Mouse (Mus musculus) midbrain, embryonic 12.5 days (tissue): ENCODE data around the gene Ilf3. TPM values are rescaled to one million over a fixed set of nuclear protein-coding genes. Genes with fewer than 3 reads are reported as not detected.

Experiments
- ATAC-seq: fragments of 200-750 bp; cut with Nextera tagmentation; 2 replicates; pipeline ENCODE4 v1.8.0; 2017; ENCODE audit warnings: low read depth, moderate TSS enrichment, moderate library complexity; ENCODE audit not compliant: low FRiP score
- H3K27ac ChIP-seq: fragments of 300-500 bp; sonication (generic); replicated peaks from 2 replicates; pipeline ENCODE4 v1.5.1; 2016; ENCODE audit warnings: mild to moderate bottlenecking
- H3K27me3 ChIP-seq: fragments of 300-500 bp; sonication (generic); 2 replicates; pipeline ENCODE4 v1.6.1; 2016; ENCODE audit warnings: mild to moderate bottlenecking
- H3K36me3 ChIP-seq: fragments of 300-500 bp; sonication (generic); 2 replicates; pipeline ENCODE4 v1.6.1; 2016
- H3K4me1 ChIP-seq: fragments of 300-500 bp; sonication (generic); 2 replicates; pipeline ENCODE4 v1.6.1; 2016
- H3K4me2 ChIP-seq: fragments of 300-500 bp; sonication (generic); replicated peaks from 2 replicates; pipeline ENCODE4 v1.6.1; 2016; ENCODE audit warnings: mild to moderate bottlenecking, moderate library complexity
- H3K4me3 ChIP-seq: fragments of 300-500 bp; sonication (generic); 2 replicates; pipeline ENCODE4 v1.5.1; 2016; ENCODE audit warnings: mild to moderate bottlenecking
- H3K9ac ChIP-seq: fragments of 300-500 bp; sonication (generic); replicated peaks from 2 replicates; pipeline ENCODE4 v1.6.1; 2016; ENCODE audit warnings: mild to moderate bottlenecking, moderate library complexity
- H3K9me3 ChIP-seq: fragments of 300-500 bp; sonication (generic); 2 replicates; pipeline ENCODE4 v1.6.1; 2016; ENCODE audit warnings: mild to moderate bottlenecking
- WGBS: fragments of 180-500 bp; shearing (Covaris S2); methylation state at CpG from one replicate; pipeline ENCODE4 v1.1.7; 2016; 5-methylcytosine and 5-hydroxymethylcytosine counted together
- polyA plus RNA-seq: library from polyadenylated mRNA; unstranded; fragments of >200 nt; fragmentation: Nextera tagmentation; extraction: Ambion mirVana; gene quantifications from 2 replicates; pipeline ENCODE4 v1.2.1, GENCODE M21; 2016

Gene Ilf3
- polyA plus RNA-seq, 1 experiment from 2014 or later, result 314 TPM

- ATAC-seq, result no peak
- Histone ChIP-seq H3K27me3 (no peaks in the 10 kb centered on the region), H3K4me3 (no peak overlapping the region), H3K36me3 (no peaks in the 10 kb centered on the region), H3K9ac (no peak overlapping the region), H3K4me1 (peaks cover 10% of the 10 kb centered on the region; the same call in 1 of the 2 replicates), H3K9me3 (no peaks in the 10 kb centered on the region), H3K27ac (no peak overlapping the region), H3K4me2 (no peak overlapping the region)
- 92% methylated on average over 7 of the region's 7 CpGs for whole genome bisulfite sequencing
Observed at GRCm38 (mm10) chr9:21432066-21432465, 64.4 kb downstream of the Ilf3 start.

- H3K27ac ChIP-seq, result no peak overlapping the region
- H3K4me3 ChIP-seq, result no peak overlapping the region
- peaks cover 15% of the 10 kb centered on the region; the same call in 1 of the 2 replicates for H3K4me1 ChIP-seq
- no peak for ATAC-seq
- 91% methylated on average over 8 of the region's 8 CpGs for WGBS
- no peak overlapping the region for H3K9ac ChIP-seq
- no peak overlapping the region for H3K4me2 ChIP-seq
- no peaks in the 10 kb centered on the region for H3K27me3 ChIP-seq
- no peaks in the 10 kb centered on the region for H3K36me3 ChIP-seq
- H3K9me3 ChIP-seq, result no peaks in the 10 kb centered on the region
Observed at GRCm38 (mm10) chr9:21433766-21434165, 66.1 kb downstream of the Ilf3 start.

GRCm38 (mm10) chr9:21434410-21434809, 66.7 kb downstream of the Ilf3 start:
- no peaks in the 10 kb centered on the region for H3K36me3 ChIP-seq
- H3K9ac ChIP-seq, result no peak overlapping the region
- H3K4me3 ChIP-seq, result no peak overlapping the region
- WGBS, result 97% methylated on average over 2 of the region's 2 CpGs
- peaks cover 15% of the 10 kb centered on the region; the same call in 1 of the 2 replicates for H3K4me1 ChIP-seq
- ATAC-seq, result no peak
- H3K27me3 ChIP-seq, result no peaks in the 10 kb centered on the region
- H3K9me3 ChIP-seq, result no peaks in the 10 kb centered on the region
- no peak overlapping the region for H3K27ac ChIP-seq
- H3K4me2 ChIP-seq, result no peak overlapping the region

GRCm38 (mm10) chr9:21435777-21436635, 68.3 kb downstream of the Ilf3 start:
- WGBS, result 95% methylated on average over 7 of the region's 7 CpGs
- Histone ChIP-seq H3K9ac (no peak overlapping the region), H3K27ac (no peak overlapping the region), H3K4me1 (peaks cover 8% of the 10 kb centered on the region; the same call in 1 of the 2 replicates), H3K4me3 (no peak overlapping the region), H3K36me3 (no peaks in the 10 kb centered on the region), H3K27me3 (no peaks in the 10 kb centered on the region), H3K4me2 (no peak overlapping the region), H3K9me3 (no peaks in the 10 kb centered on the region)
- ATAC-seq, result no peak

- Histone ChIP-seq H3K9ac (no peak overlapping the region), H3K27me3 (no peaks in the 10 kb centered on the region), H3K36me3 (no peaks in the 10 kb centered on the region), H3K27ac (no peak overlapping the region), H3K4me2 (no peak overlapping the region), H3K4me1 (peaks cover 4% of the 10 kb centered on the region; the same call in 1 of the 2 replicates), H3K9me3 (no peaks in the 10 kb centered on the region), H3K4me3 (no peak overlapping the region)
- ATAC-seq, result no peak
- WGBS, result 92% methylated on average over 6 of the region's 6 CpGs
Observed at GRCm38 (mm10) chr9:21437577-21437976, 69.9 kb downstream of the Ilf3 start.

GRCm38 (mm10) chr9:21438219-21438618, 70.5 kb downstream of the Ilf3 start:
- H3K9me3 ChIP-seq, result no peaks in the 10 kb centered on the region
- no peak overlapping the region for H3K4me3 ChIP-seq
- no peaks in the 10 kb centered on the region for H3K36me3 ChIP-seq
- H3K9ac ChIP-seq, result no peak overlapping the region
- no peak overlapping the region for H3K4me2 ChIP-seq
- H3K27me3 ChIP-seq, result no peaks in the 10 kb centered on the region
- no peak overlapping the region for H3K27ac ChIP-seq
- no peak for ATAC-seq
- H3K4me1 ChIP-seq, result peaks cover 4% of the 10 kb centered on the region; the same call in 1 of the 2 replicates
- WGBS, result 86% methylated on average over 3 of the region's 3 CpGs

- 91% methylated on average over 3 of the region's 3 CpGs for WGBS
- Histone ChIP-seq H3K27ac (no peak overlapping the region), H3K36me3 (no peaks in the 10 kb centered on the region), H3K4me3 (no peak overlapping the region), H3K4me2 (no peak overlapping the region), H3K9me3 (no peaks in the 10 kb centered on the region), H3K27me3 (no peaks in the 10 kb centered on the region), H3K4me1 (peaks cover 4% of the 10 kb centered on the region; the same call in 1 of the 2 replicates), H3K9ac (no peak overlapping the region)
- no peak for ATAC-seq
Observed at GRCm38 (mm10) chr9:21439456-21439855, 71.8 kb downstream of the Ilf3 start.

GRCm38 (mm10) chr9:21439914-21440313, 72.2 kb downstream of the Ilf3 start:
- no peak for ATAC-seq
- no peak overlapping the region for H3K4me3 ChIP-seq
- H3K4me2 ChIP-seq, result no peak overlapping the region
- WGBS, result 94% methylated on average over 2 of the region's 2 CpGs
- no peak overlapping the region for H3K27ac ChIP-seq
- peaks cover 4% of the 10 kb centered on the region; the same call in 1 of the 2 replicates for H3K4me1 ChIP-seq
- H3K9me3 ChIP-seq, result no peaks in the 10 kb centered on the region
- H3K9ac ChIP-seq, result no peak overlapping the region
- no peaks in the 10 kb centered on the region for H3K27me3 ChIP-seq
- no peaks in the 10 kb centered on the region for H3K36me3 ChIP-seq

- no peak overlapping the region for H3K4me2 ChIP-seq
- H3K4me1 ChIP-seq, result peaks cover 4% of the 10 kb centered on the region; the same call in 1 of the 2 replicates
- no peak overlapping the region for H3K27ac ChIP-seq
- H3K36me3 ChIP-seq, result no peaks in the 10 kb centered on the region
- ATAC-seq, result no peak
- H3K4me3 ChIP-seq, result no peak overlapping the region
- no peaks in the 10 kb centered on the region for H3K9me3 ChIP-seq
- no peaks in the 10 kb centered on the region for H3K27me3 ChIP-seq
- H3K9ac ChIP-seq, result no peak overlapping the region
Observed at GRCm38 (mm10) chr9:21440387-21440786, 72.7 kb downstream of the Ilf3 start.

GRCm38 (mm10) chr9:21443853-21444252, 76.2 kb downstream of the Ilf3 start:
- H3K9me3 ChIP-seq, result no peaks in the 10 kb centered on the region
- H3K27me3 ChIP-seq, result no peaks in the 10 kb centered on the region
- H3K4me3 ChIP-seq, result no peak overlapping the region
- H3K4me2 ChIP-seq, result no peak overlapping the region
- H3K4me1 ChIP-seq, result no peaks in the 10 kb centered on the region
- no peak overlapping the region for H3K9ac ChIP-seq
- no peak for ATAC-seq
- H3K36me3 ChIP-seq, result no peaks in the 10 kb centered on the region
- H3K27ac ChIP-seq, result no peak overlapping the region
- WGBS, result 96% methylated on average over 8 of the region's 8 CpGs

- 89% methylated on average over 4 of the region's 4 CpGs for WGBS
- Histone ChIP-seq H3K4me3 (no peak overlapping the region), H3K9me3 (no peaks in the 10 kb centered on the region), H3K9ac (no peak overlapping the region), H3K36me3 (0 out of 2 replicates have a peak, but pooled peaks cover under 1% of the 10 kb centered on the region), H3K27ac (no peak overlapping the region), H3K4me1 (no peaks in the 10 kb centered on the region), H3K4me2 (no peak overlapping the region), H3K27me3 (no peaks in the 10 kb centered on the region)
- no peak for ATAC-seq
Observed at GRCm38 (mm10) chr9:21444574-21444973, 76.9 kb downstream of the Ilf3 start.

- no peak overlapping the region for H3K4me3 ChIP-seq
- no peak overlapping the region for H3K27ac ChIP-seq
- 96% methylated on average over 6 of the region's 6 CpGs for WGBS
- no peaks in the 10 kb centered on the region for H3K9me3 ChIP-seq
- H3K4me2 ChIP-seq, result no peak overlapping the region
- no peaks in the 10 kb centered on the region for H3K27me3 ChIP-seq
- no peak overlapping the region for H3K9ac ChIP-seq
- no peak for ATAC-seq
- 0 out of 2 replicates have a peak, but pooled peaks cover 6% of the 10 kb centered on the region for H3K36me3 ChIP-seq
- H3K4me1 ChIP-seq, result no peaks in the 10 kb centered on the region
Observed at GRCm38 (mm10) chr9:21445081-21445744, 77.5 kb downstream of the Ilf3 start.
